Mouse (Mus musculus): ENCODE data around the gene Mgll.

Gene Mgll

DNA sequence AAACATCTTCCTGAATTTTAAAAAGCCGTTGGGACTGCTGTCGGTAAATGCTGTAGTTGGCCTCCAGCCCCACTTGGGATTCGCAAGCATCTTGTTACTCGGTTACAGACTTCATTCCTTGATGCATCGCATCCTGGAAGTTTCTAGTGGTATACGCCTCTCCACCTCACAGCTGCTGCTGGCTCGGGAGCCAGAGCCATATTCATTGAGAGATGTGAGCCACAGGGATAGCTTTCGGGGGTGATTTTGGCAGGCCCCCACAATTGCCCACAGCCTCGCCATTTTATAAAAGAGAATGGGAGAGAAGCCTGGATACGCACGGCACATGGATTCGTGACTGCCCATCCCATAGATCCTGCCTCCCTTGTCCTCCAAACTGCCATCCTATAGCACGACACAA is 69.7 kb downstream of the Mgll start:
- in situ Hi-C loops (cut with MboI; ENCODE audit: low sequenced_read_pairs), result no loop called here

GRCm38 (mm10) chr6:88794561-88794971 is 70.4 kb downstream of the Mgll start:
- in situ Hi-C loops (cut with MboI; ENCODE audit: low sequenced_read_pairs), result no loop called here

DNA sequence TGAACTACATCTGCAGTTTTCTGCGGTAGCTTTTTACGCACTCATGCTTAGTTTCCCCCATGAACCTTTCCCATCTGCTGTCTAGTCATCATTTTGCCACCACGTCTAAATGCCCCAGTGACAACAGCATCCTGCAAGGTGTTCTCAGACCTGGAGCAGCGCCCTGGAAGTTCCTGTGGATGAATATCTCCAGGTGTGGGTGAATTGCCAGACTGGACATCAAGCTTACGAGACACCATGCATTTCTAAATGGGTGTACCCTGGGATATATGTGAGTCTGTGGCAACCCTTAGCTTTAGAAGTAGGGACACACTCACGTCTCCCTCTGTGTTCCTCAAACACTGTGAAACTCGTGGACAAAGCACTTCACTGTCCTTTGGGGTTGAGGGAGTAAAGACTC is 76.0 kb downstream of the Mgll start:
- in situ Hi-C loops (cut with MboI; ENCODE audit: low sequenced_read_pairs), result no loop called here

DNA sequence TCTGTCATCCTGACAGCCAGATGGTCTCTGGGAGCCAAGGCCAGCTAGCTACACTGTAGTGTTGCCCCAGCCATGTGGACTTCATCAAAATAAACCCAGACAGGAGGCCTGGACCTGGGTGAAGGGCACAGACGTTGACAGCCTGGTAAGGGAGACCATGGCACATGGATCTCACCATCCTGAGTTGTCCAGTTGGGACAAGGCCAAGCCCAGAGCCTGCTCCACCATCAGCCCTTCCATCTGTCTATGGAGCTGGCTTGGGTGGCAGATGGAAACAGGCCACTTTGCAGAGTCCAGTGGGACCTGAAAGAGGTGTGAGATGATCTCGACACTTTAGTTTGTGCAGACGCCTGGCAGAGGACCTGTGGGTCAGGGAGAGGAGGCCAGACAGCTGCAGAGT is 76.5 kb downstream of the Mgll start:
- in situ Hi-C loops (cut with MboI; ENCODE audit: low sequenced_read_pairs), result no loop called here

DNA sequence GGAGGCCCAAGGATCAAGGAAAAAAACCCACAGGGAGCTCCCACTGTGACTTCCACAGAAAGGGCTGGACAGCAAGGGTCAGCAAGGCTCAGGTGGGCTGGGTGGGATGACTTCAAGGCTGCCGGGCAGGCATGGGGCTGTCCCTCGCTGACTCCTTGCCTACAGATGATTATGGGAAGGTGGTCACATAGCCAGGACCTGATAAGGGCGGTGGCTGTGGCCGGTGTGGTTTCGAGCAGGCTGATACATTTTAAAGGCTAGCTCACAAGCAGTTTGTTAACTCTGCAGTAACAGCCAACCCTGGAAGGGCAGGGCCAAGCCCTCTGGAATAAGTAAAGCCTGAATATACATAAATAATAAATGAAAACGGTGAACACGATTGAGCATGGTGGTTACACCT is 78.8 kb downstream of the Mgll start:
- in situ Hi-C loops (cut with MboI; ENCODE audit: low sequenced_read_pairs), result no loop called here

DNA sequence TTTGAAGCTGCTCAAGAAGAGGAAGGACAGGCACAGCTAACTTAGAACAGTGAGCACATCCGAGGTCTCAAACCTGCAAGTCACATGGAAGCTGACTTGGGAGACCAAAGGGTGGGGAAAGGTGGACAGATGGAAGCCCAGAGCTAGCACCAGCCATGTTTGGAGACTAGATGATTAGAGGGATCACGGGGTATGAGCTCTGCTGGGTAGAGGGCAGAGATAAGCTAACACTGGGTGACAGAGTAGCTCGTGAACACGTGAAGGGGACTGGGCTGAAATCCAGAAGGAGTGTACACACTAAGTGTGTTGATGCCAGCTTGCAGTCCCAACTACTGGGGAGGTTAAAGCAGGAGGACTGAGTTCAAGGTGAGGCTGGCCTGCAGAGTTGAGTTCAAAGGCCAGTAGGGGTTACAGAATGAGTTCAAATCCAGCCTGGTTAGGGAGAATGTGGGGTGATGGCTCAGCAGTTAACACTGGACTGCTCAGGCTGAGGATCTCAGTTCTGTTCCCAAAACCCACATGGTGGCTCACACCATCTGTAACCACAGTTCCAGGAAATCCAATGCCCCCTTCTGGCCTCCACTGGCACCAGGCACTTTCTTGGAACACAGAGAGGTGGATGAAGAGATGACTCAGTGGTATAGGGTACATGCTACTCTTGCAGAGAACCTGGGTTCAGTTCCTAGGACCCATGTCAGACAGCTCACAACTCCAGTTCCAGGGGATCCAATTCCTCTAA is 79.9 kb downstream of the Mgll start:
- in situ Hi-C loops (cut with MboI; ENCODE audit: low sequenced_read_pairs), result no loop called here

GRCm38 (mm10) chr6:88804966-88805577 is 80.9 kb downstream of the Mgll start:
- in situ Hi-C loops (cut with MboI; ENCODE audit: low sequenced_read_pairs), result no loop called here

DNA sequence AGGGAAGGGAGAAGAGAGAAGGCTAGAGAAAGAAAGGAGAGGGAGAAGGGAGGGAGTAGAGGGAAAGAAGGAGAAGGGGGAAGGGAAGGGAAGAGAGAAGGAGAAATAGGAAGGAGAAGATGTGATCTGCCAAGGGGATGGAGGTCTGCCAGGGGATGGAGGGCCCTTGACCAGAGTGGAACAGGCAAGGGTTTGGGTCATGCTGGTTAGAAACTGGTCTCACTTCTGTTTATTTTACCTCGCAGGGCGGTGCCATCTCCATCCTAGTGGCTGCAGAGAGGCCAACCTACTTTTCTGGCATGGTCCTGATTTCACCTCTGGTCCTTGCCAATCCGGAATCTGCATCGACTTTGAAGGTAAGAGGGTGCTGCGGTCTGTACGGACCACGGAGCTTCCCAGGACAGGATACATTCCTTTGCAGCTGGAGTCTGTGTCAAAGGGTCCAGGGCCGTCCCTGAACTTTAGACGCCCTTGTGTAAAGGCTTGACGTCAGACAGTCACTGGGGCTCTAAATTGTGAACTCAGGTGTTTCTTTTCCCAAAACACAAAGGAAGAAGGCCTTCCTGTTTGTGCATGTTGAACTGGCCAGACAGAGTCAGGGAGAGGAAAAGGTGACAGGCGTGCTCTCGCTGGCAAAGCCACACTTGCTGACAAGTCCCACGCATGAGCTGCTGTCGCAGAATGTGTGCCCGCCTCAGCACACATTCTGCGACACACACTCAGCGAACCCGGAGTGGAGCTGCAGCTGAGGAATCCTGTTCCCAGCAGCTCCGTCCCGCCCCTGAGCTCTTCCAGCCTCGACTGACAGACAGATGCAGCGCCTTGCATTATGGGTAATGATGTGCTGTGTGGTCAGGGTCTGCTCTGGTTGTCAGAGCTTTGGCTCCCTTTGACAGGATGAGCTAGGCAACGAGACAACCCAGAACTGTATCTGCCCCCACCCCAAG is 85.2 kb downstream of the Mgll start:
- in situ Hi-C loops (cut with MboI; ENCODE audit: low sequenced_read_pairs), result no loop called here

GRCm38 (mm10) chr6:88810291-88810690 is 86.1 kb downstream of the Mgll start:
- in situ Hi-C loops (cut with MboI; ENCODE audit: low sequenced_read_pairs), result no loop called here

DNA sequence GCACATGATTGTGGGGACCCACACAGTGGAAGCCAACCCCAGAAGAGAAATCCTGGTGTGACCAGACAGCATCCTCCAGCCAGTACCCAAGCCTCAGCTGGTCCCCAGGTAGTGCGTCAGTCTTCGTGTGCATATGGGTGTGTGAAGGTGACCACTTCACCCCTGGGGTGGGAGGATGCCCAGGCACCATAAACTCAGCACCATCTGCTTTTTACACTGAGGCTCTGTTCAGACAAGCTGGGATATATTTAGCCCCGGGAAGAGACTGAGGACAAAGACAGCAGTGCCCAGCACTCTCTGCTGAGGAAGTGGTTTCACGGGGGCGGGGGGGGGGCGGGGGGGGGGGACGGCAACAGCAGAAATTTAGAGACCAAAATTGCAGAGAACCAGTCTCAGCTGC is 87.2 kb downstream of the Mgll start:
- in situ Hi-C loops (cut with MboI; ENCODE audit: low sequenced_read_pairs), result no loop called here

GRCm38 (mm10) chr6:88811880-88812400 is 87.7 kb downstream of the Mgll start:
- in situ Hi-C loops (cut with MboI; ENCODE audit: low sequenced_read_pairs), result no loop called here

- in situ Hi-C loops (cut with MboI; ENCODE audit: low sequenced_read_pairs), result no loop called here
These were observed 88.7 kb downstream of the Mgll start for GRCm38 (mm10) chr6:88812886-88813285.

DNA sequence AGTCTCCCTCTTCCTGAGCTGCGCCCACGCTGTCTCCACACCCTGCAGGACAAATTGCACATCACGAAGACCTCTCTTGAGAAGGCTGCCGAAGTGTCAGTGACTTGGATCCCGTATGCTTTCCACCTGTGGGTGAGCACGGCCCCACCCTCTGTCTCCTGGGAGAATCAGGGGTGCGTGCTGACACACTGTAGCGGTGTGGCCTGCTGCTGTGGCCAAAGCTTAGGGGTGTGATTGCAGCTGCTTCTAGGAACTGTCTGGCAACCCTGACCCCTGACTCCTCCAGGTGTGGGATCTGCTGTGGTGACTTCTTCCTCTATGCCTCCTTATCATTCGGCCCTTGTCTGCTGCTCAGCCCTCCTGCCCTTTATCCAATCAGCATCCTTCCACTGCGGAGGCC is 89.6 kb downstream of the Mgll start:
- in situ Hi-C loops (cut with MboI; ENCODE audit: low sequenced_read_pairs), result no loop called here

DNA sequence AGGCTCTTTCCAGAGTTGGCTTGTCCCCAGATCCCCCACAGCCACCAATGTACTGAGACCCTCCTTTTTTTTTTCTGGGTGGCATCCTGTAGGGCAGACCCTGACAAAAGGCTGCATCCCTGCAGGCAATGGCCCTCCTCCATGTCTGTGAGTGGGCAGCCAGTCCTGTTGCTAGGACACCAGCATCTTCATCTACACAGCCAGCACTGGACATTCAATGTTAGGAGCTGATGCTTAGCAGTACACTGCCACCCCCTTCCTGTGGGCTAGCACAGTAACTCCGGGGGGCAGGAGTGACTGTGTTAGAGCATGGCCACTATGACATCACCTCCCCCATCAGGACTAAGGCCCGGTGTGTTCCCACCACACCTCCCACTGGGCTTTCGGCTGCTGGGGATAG is 90.8 kb downstream of the Mgll start:
- in situ Hi-C loops (cut with MboI; ENCODE audit: low sequenced_read_pairs), result no loop called here

GRCm38 (mm10) chr6:88815489-88815888 is 91.3 kb downstream of the Mgll start:
- in situ Hi-C loops (cut with MboI; ENCODE audit: low sequenced_read_pairs), result no loop called here

- in situ Hi-C loops (cut with MboI; ENCODE audit: low sequenced_read_pairs), result no loop called here
These were observed 92.7 kb downstream of the Mgll start for GRCm38 (mm10) chr6:88816913-88817312.

DNA sequence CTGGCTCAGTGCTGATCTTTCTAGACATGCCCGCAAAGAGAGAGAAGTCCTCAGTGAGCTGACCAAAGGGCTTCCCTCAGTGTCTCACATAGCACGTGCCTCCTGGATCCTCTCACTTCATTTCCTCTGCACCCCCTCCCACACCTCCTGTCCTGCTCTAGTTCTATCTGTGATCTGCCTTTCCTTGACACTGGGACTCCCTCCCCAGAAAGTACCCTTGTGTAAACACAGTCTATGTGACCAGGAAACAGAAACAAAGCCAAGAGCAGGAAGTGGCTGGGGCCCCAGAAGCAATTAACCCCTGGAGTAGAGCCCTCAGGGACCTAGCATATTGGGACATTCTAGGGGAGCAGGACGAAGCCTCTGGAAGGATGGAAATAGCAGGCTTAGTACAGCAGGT is 96.6 kb downstream of the Mgll start:
- in situ Hi-C loops (cut with MboI; ENCODE audit: low sequenced_read_pairs), result no loop called here

DNA sequence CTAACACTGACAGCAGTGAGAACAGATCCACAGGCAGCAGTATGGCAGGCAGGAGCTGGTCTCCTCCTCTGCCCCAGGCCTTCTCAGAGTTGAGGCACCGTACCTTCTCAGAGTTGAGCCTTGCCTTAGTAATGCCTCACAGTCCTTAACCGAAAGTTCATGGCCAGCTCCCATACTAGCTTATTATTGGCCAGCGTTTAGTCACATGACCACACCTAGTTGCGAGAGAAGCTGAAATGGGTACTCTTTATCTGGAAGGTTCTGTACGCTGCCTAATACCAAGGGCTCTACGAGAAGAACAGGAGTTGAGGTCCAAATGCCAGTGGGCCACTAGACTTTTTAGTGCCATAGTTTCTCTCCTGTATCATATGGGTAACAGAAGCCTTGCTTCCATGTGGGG is 97.1 kb downstream of the Mgll start:
- in situ Hi-C loops (cut with MboI; ENCODE audit: low sequenced_read_pairs), result no loop called here

- in situ Hi-C loops (cut with MboI; ENCODE audit: low sequenced_read_pairs), result no loop called here
These were observed 97.7 kb downstream of the Mgll start for GRCm38 (mm10) chr6:88821901-88822300.

DNA sequence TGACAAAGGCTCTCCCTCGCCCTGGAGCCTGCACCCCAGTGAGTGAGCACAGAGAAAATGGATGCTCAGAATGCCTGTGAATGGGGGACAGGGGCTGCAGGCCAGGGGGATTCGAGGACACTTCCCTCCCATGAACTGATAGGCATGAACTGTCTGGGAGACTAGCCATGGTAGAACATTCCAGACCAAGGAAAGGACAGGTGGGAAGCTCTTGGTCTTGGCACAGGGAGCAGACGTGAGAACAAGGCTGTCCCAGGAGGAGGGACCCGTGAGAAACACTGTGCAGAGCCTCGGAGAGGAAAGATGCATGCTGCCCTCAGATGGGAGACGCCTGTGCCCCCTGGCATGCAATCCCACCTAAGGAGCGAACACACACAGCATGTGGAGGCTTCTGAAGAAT is 100.0 kb downstream of the Mgll start:
- in situ Hi-C loops (cut with MboI; ENCODE audit: low sequenced_read_pairs), result no loop called here

GRCm38 (mm10) chr6:88826088-88826487 is 101.9 kb downstream of the Mgll start:
- in situ Hi-C loops (cut with MboI; ENCODE audit: low sequenced_read_pairs), result no loop called here

Measured in CH12F3 (cell line).